Mouse (Mus musculus) cerebral cortex, adult 2 months (tissue): Measurements from ENCODE around the gene Ppp1r37.

Source experiments
- WGBS: fragments of 180-500 bp; shearing (Covaris S2); methylation state at CpG from one replicate; pipeline ENCODE4 v1.1.7; 2018; 5-methylcytosine and 5-hydroxymethylcytosine counted together

Gene Ppp1r37

GRCm38 (mm10) chr7:19572926-19573775, 10.3 kb upstream of the Ppp1r37 start:
- under 1% methylated on average over 53 of the region's 53 CpGs for WGBS

DNA sequence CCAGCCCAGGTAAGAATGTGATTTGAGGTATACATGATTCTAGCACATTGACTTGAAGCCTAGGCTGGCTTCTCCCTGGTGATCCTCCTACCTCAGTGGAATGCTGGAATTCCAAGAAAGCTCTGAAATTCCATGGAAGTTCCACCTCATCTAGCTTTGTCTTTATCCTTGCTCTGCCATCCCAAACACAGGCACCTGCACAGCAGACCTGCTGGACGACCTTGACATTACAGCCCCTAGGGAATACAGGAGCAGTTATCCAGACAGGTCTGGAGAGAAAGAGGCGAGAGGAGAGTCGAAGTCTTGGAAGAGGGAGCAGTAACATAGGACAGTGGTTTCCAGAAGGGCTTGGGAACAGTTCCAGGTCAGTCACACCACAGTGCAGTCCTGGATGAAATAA, 6.8 kb upstream of the Ppp1r37 start:
- 91% methylated on average over 3 of the region's 3 CpGs for WGBS

GRCm38 (mm10) chr7:19567426-19567825, 4.5 kb upstream of the Ppp1r37 start:
- 90% methylated on average over 8 of the region's 8 CpGs for WGBS

- WGBS = 95% methylated on average over 2 of the region's 2 CpGs
Measured at GRCm38 (mm10) chr7:19565803-19566202, 2.9 kb upstream of the Ppp1r37 start.

DNA sequence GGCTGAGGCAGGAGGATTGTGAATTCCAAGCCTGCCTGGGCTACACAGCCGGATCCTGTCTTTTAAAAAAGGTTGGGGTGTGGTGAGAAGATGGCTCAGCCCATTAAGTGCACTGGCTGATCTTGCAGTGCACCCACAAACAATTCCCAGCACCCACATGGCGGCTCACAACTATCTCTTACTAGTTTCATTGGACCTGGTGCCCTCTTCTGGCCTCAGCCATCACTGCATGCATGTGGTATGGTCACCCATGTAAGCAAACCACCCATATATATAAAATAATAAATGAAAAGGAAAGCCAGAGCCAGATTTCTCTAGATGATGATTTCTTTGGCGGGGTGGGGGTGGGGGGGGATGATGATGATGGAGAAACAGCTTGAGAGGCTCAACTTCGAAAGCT, 1.6 kb upstream of the Ppp1r37 start:
- WGBS = 89% methylated on average over 4 of the region's 4 CpGs

GRCm38 (mm10) chr7:19563884-19564283, 1.0 kb upstream of the Ppp1r37 start:
- 94% methylated on average over 3 of the region's 3 CpGs for WGBS

GRCm38 (mm10) chr7:19561765-19562642, 872 bp downstream of the Ppp1r37 start:
- under 1% methylated on average over 102 of the region's 102 CpGs for WGBS

GRCm38 (mm10) chr7:19561431-19561764, 1.5 kb downstream of the Ppp1r37 start:
- WGBS = 2% methylated on average over 11 of the region's 11 CpGs

DNA sequence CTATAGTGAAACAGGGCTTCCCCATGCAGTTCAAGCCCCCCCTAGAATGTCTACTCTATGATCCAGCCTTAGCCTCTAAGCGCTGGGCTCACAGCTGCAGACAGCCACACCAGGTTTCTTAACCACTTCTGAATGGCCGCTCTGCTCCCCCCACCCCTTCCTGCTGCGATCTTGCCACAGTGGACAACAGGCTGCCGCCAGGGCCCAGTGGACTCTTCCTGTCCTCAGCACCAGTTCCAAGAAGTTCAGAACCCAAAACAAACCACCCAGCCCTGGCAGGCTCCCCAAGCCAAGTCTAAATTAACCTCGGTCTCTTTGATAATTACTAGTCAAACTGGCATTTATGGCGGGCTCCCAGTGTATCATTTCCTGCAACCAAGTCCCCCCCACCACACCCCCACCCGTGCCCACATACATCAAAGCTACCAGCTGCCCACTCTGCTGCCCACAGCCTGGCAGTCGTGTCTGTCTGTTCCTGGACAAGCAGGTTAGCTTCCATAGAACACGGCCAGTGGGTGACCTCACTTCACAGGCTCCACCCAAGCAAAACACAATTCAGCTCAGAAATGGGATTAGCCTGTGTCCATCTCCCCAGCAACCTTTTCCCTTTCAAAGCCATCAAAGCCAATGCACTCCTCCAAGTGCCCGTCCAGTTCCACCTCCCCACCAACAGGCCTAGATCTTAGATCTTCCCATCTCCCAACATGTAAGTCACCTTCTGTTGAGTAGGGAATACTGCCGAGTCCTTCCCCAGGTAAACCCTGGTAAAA, 2.2 kb downstream of the Ppp1r37 start:
- WGBS = 3% methylated on average over 11 of the region's 11 CpGs

- WGBS = 43% methylated on average over 2 of the region's 2 CpGs
Measured at GRCm38 (mm10) chr7:19558965-19559364, 3.9 kb downstream of the Ppp1r37 start.

- 50% methylated on average over 6 of the region's 6 CpGs for WGBS
Measured at GRCm38 (mm10) chr7:19557982-19558900, 4.6 kb downstream of the Ppp1r37 start.

GRCm38 (mm10) chr7:19557086-19557485, 5.8 kb downstream of the Ppp1r37 start:
- 98% methylated on average over 2 of the region's 2 CpGs for WGBS

- 37% methylated on average over 1 of the region's 1 CpGs for WGBS
Measured at GRCm38 (mm10) chr7:19554168-19554567, 8.7 kb downstream of the Ppp1r37 start.

DNA sequence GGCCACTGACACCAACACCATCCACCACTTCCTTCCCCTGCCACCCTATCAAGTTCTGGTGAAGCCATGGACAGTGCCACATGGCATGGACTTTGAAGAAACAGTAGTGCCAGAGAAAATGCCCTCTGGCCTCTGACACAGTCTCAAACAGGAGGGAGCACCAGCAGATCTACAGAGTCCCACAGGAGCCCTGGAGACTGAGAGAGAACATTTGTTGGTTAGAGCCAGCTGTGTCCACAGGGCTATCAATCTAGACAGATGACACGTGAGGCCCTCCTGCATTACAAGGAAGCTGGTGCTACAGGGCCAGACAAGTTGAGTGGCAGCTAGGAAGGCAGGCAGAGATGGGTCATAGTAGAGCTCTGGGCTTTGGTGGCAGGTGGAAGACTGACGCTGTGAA, 10.4 kb downstream of the Ppp1r37 start:
- 78% methylated on average over 2 of the region's 2 CpGs for WGBS

DNA sequence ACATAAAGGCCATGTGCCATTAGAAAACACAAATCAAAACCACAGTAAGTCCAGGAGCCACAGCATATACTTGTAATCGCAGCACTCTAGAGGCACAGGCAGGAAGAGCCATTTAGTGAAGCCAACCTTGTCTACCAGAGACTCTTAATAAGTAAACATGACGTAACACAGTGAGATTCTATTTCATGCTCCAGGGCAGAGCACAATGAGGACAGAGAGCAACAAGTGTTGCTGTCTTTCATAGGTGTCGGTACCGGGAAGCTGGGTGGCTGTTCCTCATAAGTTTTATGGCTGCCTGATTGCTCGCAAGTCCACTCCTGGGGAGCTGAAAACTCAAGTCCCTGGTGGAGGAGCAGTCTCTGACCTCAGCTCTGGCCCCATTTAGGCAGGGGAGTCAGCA, 11.2 kb downstream of the Ppp1r37 start:
- WGBS = 68% methylated on average over 5 of the region's 5 CpGs

DNA sequence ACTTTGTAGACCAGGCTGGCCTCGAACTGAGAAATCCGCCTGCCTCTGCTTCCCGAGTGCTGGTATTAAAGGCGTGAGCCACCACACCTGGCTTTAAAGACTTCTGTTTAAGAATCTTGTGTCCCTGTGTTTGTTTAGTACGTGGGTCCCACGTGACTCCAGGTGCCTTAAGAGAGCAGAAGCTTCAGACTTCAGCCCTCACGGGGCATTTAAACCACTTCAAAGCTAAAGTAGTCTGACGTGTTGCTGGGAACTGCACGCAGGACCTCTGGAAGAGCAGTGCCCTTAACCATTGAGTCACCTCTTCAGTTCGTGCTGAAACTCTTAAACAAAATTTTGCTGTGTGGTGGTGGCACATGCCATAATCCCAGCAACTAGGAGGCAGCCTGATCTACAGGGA, 13.5 kb downstream of the Ppp1r37 start:
- 95% methylated on average over 10 of the region's 10 CpGs for WGBS

- 56% methylated on average over 2 of the region's 2 CpGs for WGBS
Measured at GRCm38 (mm10) chr7:19547344-19547969, 15.4 kb downstream of the Ppp1r37 start.

DNA sequence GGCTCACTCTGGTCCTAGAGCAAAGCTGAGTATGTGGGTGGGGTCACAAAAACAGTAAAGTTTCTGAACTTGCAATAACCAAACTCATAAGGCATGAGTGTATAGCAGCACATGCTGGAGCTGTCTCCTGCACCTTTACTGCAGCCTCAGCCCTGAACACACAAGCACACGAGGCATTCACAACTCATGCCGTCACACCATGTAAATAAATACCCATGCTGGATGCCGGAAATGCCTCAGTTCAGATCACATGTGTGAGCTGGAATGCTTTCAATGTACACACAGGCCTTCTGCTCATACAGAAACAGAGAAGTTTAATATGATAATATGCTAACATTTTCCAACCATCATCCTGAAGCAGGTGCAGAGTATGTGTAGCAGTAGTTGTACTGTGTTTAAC, 16.9 kb downstream of the Ppp1r37 start:
- 30% methylated on average over 3 of the region's 3 CpGs for WGBS

GRCm38 (mm10) chr7:19543584-19543983, 19.3 kb downstream of the Ppp1r37 start:
- 46% methylated on average over 6 of the region's 6 CpGs for WGBS

GRCm38 (mm10) chr7:19542155-19542691, 20.7 kb downstream of the Ppp1r37 start:
- 44% methylated on average over 8 of the region's 8 CpGs for WGBS
